In the genomic region with DNA sequence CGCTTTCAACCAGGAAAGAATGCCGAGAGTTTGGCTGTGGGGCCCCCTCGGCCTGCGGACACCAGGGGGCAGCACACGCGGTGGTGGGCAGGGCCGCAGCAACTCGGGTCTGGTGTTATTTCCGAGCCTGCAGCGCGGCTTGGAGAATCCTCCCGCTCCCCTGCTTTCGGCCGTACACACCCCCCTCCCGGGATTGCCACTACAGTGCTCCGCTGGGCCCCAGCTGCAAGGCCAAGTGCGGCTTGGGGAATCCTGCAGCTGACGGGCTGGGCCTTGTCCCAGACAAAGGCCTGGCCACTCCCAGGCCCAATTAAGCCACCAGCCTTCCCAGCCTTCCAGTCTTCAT, we compare ENCODE assay signal across 8 mouse cellular contexts. TPM values are rescaled to one million over a fixed set of nuclear protein-coding genes. Genes with fewer than 3 reads are reported as not detected.
DNase-seq lines count a peak whose midpoint lies in the region; ATAC-seq lines count a peak whose summit lies in the region.

No protein-coding gene starts in this region.

- WGBS in lung, embryonic 16.5 days = 1% methylated on average over 18 of the region's 18 CpGs

- peak overlapping the region; percentile 73 for H3K4me3 ChIP-seq in lung, embryonic 16.5 days (ENCODE audit: low read length)

- H3K27ac ChIP-seq in lung, embryonic 16.5 days (ENCODE audit: low read length) = peak overlapping the region; percentile 96

- peak overlapping the region; percentile 93 for H3K9ac ChIP-seq in lung, embryonic 16.5 days (ENCODE audit: low read length)

- H3K27me3 ChIP-seq in lung, embryonic 16.5 days (ENCODE audit: control insufficient read depth, insufficient read depth, low read depth, low read length) = peaks cover 36% of the 10 kb centered on the region

- DNase-seq in right cerebral cortex, postnatal 14 days = peak; percentile 43
- DNase-seq in right cerebral cortex, postnatal 10 days (ENCODE audit: low spot score in 2 of 2) = no peak
- peak; percentile 91 for DNase-seq in embryo, embryonic 11 days
- peak; percentile 88 to 89 for DNase-seq in heart, adult 18-20 months
- peak; percentile 85 for DNase-seq in kidney, adult 18-20 months
- peak; percentile 78 for DNase-seq in ovary, postnatal 14 days (ENCODE audit: low spot score)
- peak; percentile 73 for DNase-seq in yolk sac, embryonic 10.5 days (ENCODE audit: low spot score)

- peaks cover 20% of the 10 kb centered on the region for H3K4me1 ChIP-seq in lung, embryonic 16.5 days (replicated peaks; ENCODE audit: control insufficient read depth, insufficient read depth, low read length)

- peak overlapping the region; percentile 91 for H3K4me2 ChIP-seq in lung, embryonic 16.5 days (ENCODE audit: low read depth, low read length)

- no peaks in the 10 kb centered on the region for H3K9me3 ChIP-seq in lung, embryonic 16.5 days (ENCODE audit: control insufficient read depth, low read length)

- H3K36me3 ChIP-seq in lung, embryonic 16.5 days (ENCODE audit: control insufficient read depth, insufficient read depth, low read length) = no peaks in the 10 kb centered on the region; the same call in 1 of the 2 replicates

- peak; percentile 29 for ATAC-seq in lung, embryonic 16.5 days (ENCODE audit: low read depth)

RNA-seq across cellular contexts. Expression of gene Gm11444, which starts 6.8 kb away (rescaled TPM):
- not detected for total RNA-seq in heart, adult 18-20 months (2021)
- polyA plus RNA-seq in lung, embryonic 16.5 days (2015; fragmentation: Nextera tagmentation; extraction: Ambion mirVana) = not detected in 2 replicates

RNA-seq across cellular contexts. Expression of gene Tbx2, which starts 11.0 kb away (rescaled TPM):
- total RNA-seq in heart, adult 18-20 months (2021) = 1 to 10 TPM; 3.9 to 4.9 TPM
- polyA plus RNA-seq in lung, embryonic 16.5 days (2015; fragmentation: Nextera tagmentation; extraction: Ambion mirVana) = 24.6 and 25.1 TPM in 2 replicates

RNA-seq across cellular contexts. Expression of gene Tbx4, which starts 42.9 kb away (rescaled TPM):
- under 1 TPM in 1 of 2 experiments, not detected in 1; 0.10 TPM for total RNA-seq in heart, adult 18-20 months (2021)
- polyA plus RNA-seq in lung, embryonic 16.5 days (2015; fragmentation: Nextera tagmentation; extraction: Ambion mirVana) = 61.4 and 70.5 TPM in 2 replicates

Comparison
In these comparisons a context has a peak if more than half of its experiments do, and no peak if none do; other contexts are left out.
1. DNase-seq: peak in right cerebral cortex, postnatal 14 days (single experiment), embryo, embryonic 11 days (single experiment), heart, adult 18-20 months (2 of 2), kidney, adult 18-20 months (single experiment), ovary, postnatal 14 days (single experiment) and yolk sac, embryonic 10.5 days (single experiment); none in right cerebral cortex, postnatal 10 days (0 of 2).